Mouse (Mus musculus) testis, postnatal 14 days (tissue): Measurements from ENCODE around the gene Pnpla2.

Experiments used
- DNase-seq: peaks from one replicate; pipeline ENCODE4 v3.0.0; 2021; ENCODE audit warnings: low spot score

Gene Pnpla2

GRCm38 (mm10) chr7:141484186-141485120 is 29.5 kb downstream of the Pnpla2 start:
- DNase-seq: no peak

GRCm38 (mm10) chr7:141485186-141485585 is 30.2 kb downstream of the Pnpla2 start:
- no peak for DNase-seq

GRCm38 (mm10) chr7:141485606-141486005 is 30.6 kb downstream of the Pnpla2 start:
- no peak for DNase-seq

- no peak for DNase-seq
Measured at GRCm38 (mm10) chr7:141486239-141486638, 31.2 kb downstream of the Pnpla2 start.

- no peak for DNase-seq
Measured at GRCm38 (mm10) chr7:141487141-141487540, 32.1 kb downstream of the Pnpla2 start.

- no peak for DNase-seq
Measured at GRCm38 (mm10) chr7:141491151-141491550, 36.2 kb downstream of the Pnpla2 start.

GRCm38 (mm10) chr7:141492738-141493137 is 37.7 kb downstream of the Pnpla2 start:
- no peak for DNase-seq

- no peak for DNase-seq
Measured at GRCm38 (mm10) chr7:141493729-141494128, 38.7 kb downstream of the Pnpla2 start.

GRCm38 (mm10) chr7:141495379-141495778 is 40.4 kb downstream of the Pnpla2 start:
- DNase-seq: no peak

- no peak for DNase-seq
Measured at GRCm38 (mm10) chr7:141495940-141496339, 40.9 kb downstream of the Pnpla2 start.

- no peak for DNase-seq
Measured at GRCm38 (mm10) chr7:141497600-141497999, 42.6 kb downstream of the Pnpla2 start.

GRCm38 (mm10) chr7:141501820-141502555 is 47.0 kb downstream of the Pnpla2 start:
- no peak for DNase-seq

- no peak for DNase-seq
Measured at GRCm38 (mm10) chr7:141502556-141502905, 47.5 kb downstream of the Pnpla2 start.

GRCm38 (mm10) chr7:141506278-141506677 is 51.3 kb downstream of the Pnpla2 start:
- no peak for DNase-seq

GRCm38 (mm10) chr7:141508160-141508559 is 53.2 kb downstream of the Pnpla2 start:
- DNase-seq: no peak

GRCm38 (mm10) chr7:141510196-141510595 is 55.2 kb downstream of the Pnpla2 start:
- DNase-seq: no peak
